Mouse (Mus musculus): Measurements from ENCODE around the gene Terb1.
A peak's percentile ranks its signal among the peaks of the same experiment; 100 is the strongest.

Gene Terb1

GRCm38 (mm10) chr8:104434826-104435354 is 74.8 kb downstream of the Terb1 start:
- H3K27me3 ChIP-seq (ENCODE audit: insufficient read depth, low read length): no peaks in the 10 kb centered on the region
- TF ChIP-seq POU5F1 (IDR thresholded peaks at IDR 0.05; ENCODE audit: borderline replicate concordance, low read length) (no peak), CTCF (conservative IDR thresholded peaks at IDR 0.05; ENCODE audit: low read length) (no peak; the same call in 1 of the 2 replicates), NANOG (IDR thresholded peaks at IDR 0.05; ENCODE audit: borderline replicate concordance, low read length) (no peak)
- H3K4me3 ChIP-seq (replicated peaks; ENCODE audit: low read length): peak overlapping the region; percentile 43
- H3K4me1 ChIP-seq (replicated peaks; ENCODE audit: low read depth, low read length): peaks cover 79% of the 10 kb centered on the region
- H3K9me3 ChIP-seq (ENCODE audit: low read length): no peaks in the 10 kb centered on the region
- peaks cover 81% of the 10 kb centered on the region for H3K36me3 ChIP-seq (ENCODE audit: insufficient read depth, low read length)

GRCm38 (mm10) chr8:104434275-104434674 is 75.4 kb downstream of the Terb1 start:
- peaks cover 73% of the 10 kb centered on the region for H3K4me1 ChIP-seq (replicated peaks; ENCODE audit: low read depth, low read length)
- TF ChIP-seq NANOG (IDR thresholded peaks at IDR 0.05; ENCODE audit: borderline replicate concordance, low read length) (no peak), POU5F1 (IDR thresholded peaks at IDR 0.05; ENCODE audit: borderline replicate concordance, low read length) (no peak), CTCF (conservative IDR thresholded peaks at IDR 0.05; ENCODE audit: low read length) (no peak)
- H3K27me3 ChIP-seq (ENCODE audit: insufficient read depth, low read length): no peaks in the 10 kb centered on the region
- peaks cover 81% of the 10 kb centered on the region for H3K36me3 ChIP-seq (ENCODE audit: insufficient read depth, low read length)
- peak overlapping the region; percentile 43 for H3K4me3 ChIP-seq (replicated peaks; ENCODE audit: low read length)
- H3K9me3 ChIP-seq (ENCODE audit: low read length): no peaks in the 10 kb centered on the region

- Histone ChIP-seq H3K4me3 (replicated peaks; ENCODE audit: low read length) (no peak overlapping the region), H3K36me3 (ENCODE audit: insufficient read depth, low read length) (peaks cover 81% of the 10 kb centered on the region), H3K9me3 (ENCODE audit: low read length) (no peaks in the 10 kb centered on the region), H3K27me3 (ENCODE audit: insufficient read depth, low read length) (no peaks in the 10 kb centered on the region), H3K4me1 (replicated peaks; ENCODE audit: low read depth, low read length) (peaks cover 66% of the 10 kb centered on the region)
- TF ChIP-seq NANOG (IDR thresholded peaks at IDR 0.05; ENCODE audit: borderline replicate concordance, low read length) (peak; percentile 63; the same call in 1 of the 2 replicates), POU5F1 (IDR thresholded peaks at IDR 0.05; ENCODE audit: borderline replicate concordance, low read length) (no peak)
Observed at GRCm38 (mm10) chr8:104433191-104433842, 76.4 kb downstream of the Terb1 start.

GRCm38 (mm10) chr8:104432656-104433055 is 77.1 kb downstream of the Terb1 start:
- Histone ChIP-seq H3K27me3 (ENCODE audit: insufficient read depth, low read length) (no peaks in the 10 kb centered on the region), H3K4me3 (replicated peaks; ENCODE audit: low read length) (no peak overlapping the region), H3K36me3 (ENCODE audit: insufficient read depth, low read length) (peaks cover 83% of the 10 kb centered on the region), H3K9me3 (ENCODE audit: low read length) (no peaks in the 10 kb centered on the region), H3K4me1 (replicated peaks; ENCODE audit: low read depth, low read length) (peaks cover 73% of the 10 kb centered on the region)
- TF ChIP-seq CTCF (conservative IDR thresholded peaks at IDR 0.05; ENCODE audit: low read length): no peak
- TF ChIP-seq NANOG (IDR thresholded peaks at IDR 0.05; ENCODE audit: borderline replicate concordance, low read length): no peak
- TF ChIP-seq POU5F1 (IDR thresholded peaks at IDR 0.05; ENCODE audit: borderline replicate concordance, low read length): no peak

- Histone ChIP-seq H3K9me3 (ENCODE audit: low read length) (no peaks in the 10 kb centered on the region), H3K36me3 (ENCODE audit: insufficient read depth, low read length) (peaks cover 83% of the 10 kb centered on the region), H3K4me3 (replicated peaks; ENCODE audit: low read length) (no peak overlapping the region), H3K27me3 (ENCODE audit: insufficient read depth, low read length) (no peaks in the 10 kb centered on the region), H3K4me1 (replicated peaks; ENCODE audit: low read depth, low read length) (peaks cover 62% of the 10 kb centered on the region)
- TF ChIP-seq CTCF (conservative IDR thresholded peaks at IDR 0.05; ENCODE audit: low read length) (no peak), POU5F1 (IDR thresholded peaks at IDR 0.05; ENCODE audit: borderline replicate concordance, low read length) (no peak), NANOG (IDR thresholded peaks at IDR 0.05; ENCODE audit: borderline replicate concordance, low read length) (no peak)
Observed at GRCm38 (mm10) chr8:104430230-104430629, 79.5 kb downstream of the Terb1 start.

- Histone ChIP-seq H3K4me1 (replicated peaks; ENCODE audit: low read depth, low read length) (peaks cover 41% of the 10 kb centered on the region), H3K27me3 (ENCODE audit: insufficient read depth, low read length) (no peaks in the 10 kb centered on the region), H3K9me3 (ENCODE audit: low read length) (no peaks in the 10 kb centered on the region), H3K36me3 (ENCODE audit: insufficient read depth, low read length) (peaks cover 98% of the 10 kb centered on the region), H3K4me3 (replicated peaks; ENCODE audit: low read length) (no peak overlapping the region)
- TF ChIP-seq CTCF (conservative IDR thresholded peaks at IDR 0.05; ENCODE audit: low read length) (no peak), NANOG (IDR thresholded peaks at IDR 0.05; ENCODE audit: borderline replicate concordance, low read length) (no peak), POU5F1 (IDR thresholded peaks at IDR 0.05; ENCODE audit: borderline replicate concordance, low read length) (no peak)
Observed at GRCm38 (mm10) chr8:104427703-104428102, 82.0 kb downstream of the Terb1 start.

DNA sequence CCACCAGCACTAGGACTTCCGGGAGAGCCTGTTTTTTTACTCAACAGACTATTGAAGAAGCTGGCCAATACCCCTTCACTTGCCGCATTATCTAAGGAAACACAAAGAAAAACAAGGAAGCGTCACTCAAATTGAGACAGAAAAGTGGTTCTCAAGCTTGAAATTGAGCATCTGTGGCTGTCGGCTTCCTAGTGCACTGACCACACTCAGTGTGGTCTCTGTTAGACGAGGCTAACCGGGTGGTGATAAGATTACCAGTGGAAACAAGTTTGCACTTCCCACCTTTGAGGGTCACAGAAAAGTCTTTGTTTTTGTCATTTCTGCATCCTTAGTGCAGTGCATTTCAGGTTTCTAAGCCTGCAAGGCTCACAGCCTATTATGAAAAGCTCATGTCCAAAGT is 87.4 kb downstream of the Terb1 start:
- H3K27me3 ChIP-seq (ENCODE audit: insufficient read depth, low read length): no peaks in the 10 kb centered on the region
- no peaks in the 10 kb centered on the region for H3K9me3 ChIP-seq (ENCODE audit: low read length)
- H3K36me3 ChIP-seq (ENCODE audit: insufficient read depth, low read length): peaks cover 95% of the 10 kb centered on the region
- H3K4me1 ChIP-seq (replicated peaks; ENCODE audit: low read depth, low read length): peaks cover 20% of the 10 kb centered on the region
- no peak overlapping the region for H3K4me3 ChIP-seq (replicated peaks; ENCODE audit: low read length)
- TF ChIP-seq POU5F1 (IDR thresholded peaks at IDR 0.05; ENCODE audit: borderline replicate concordance, low read length) (no peak), CTCF (conservative IDR thresholded peaks at IDR 0.05; ENCODE audit: low read length) (no peak), NANOG (IDR thresholded peaks at IDR 0.05; ENCODE audit: borderline replicate concordance, low read length) (no peak)

DNA sequence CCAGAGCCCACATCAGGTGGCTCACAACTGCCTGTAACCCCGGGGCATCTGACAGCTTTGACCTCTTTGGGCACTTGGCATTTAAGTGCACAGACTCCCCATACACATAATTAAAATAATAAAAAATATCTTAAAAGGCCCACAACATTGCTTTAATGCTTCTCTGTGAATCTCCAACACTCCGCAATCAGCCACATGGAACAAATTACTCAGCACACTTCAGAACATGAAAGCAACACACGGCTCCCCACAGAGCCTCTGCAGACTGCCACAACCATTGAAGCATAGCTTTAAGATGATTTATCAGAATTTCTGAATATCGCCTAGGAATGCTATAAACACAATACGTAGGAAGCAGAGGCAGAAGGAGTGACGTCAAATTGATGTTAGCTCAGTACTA is 93.7 kb downstream of the Terb1 start:
- Histone ChIP-seq H3K36me3 (ENCODE audit: insufficient read depth, low read length) (peaks cover 40% of the 10 kb centered on the region), H3K4me3 (replicated peaks; ENCODE audit: low read length) (no peak overlapping the region), H3K4me1 (replicated peaks; ENCODE audit: low read depth, low read length) (peaks cover 33% of the 10 kb centered on the region), H3K27me3 (ENCODE audit: insufficient read depth, low read length) (no peaks in the 10 kb centered on the region), H3K9me3 (ENCODE audit: low read length) (no peaks in the 10 kb centered on the region)
- TF ChIP-seq CTCF (conservative IDR thresholded peaks at IDR 0.05; ENCODE audit: low read length): no peak
- no peak for TF ChIP-seq NANOG (IDR thresholded peaks at IDR 0.05; ENCODE audit: borderline replicate concordance, low read length)
- no peak for TF ChIP-seq POU5F1 (IDR thresholded peaks at IDR 0.05; ENCODE audit: borderline replicate concordance, low read length)
